Mouse (Mus musculus) erythroblast, embryonic 14.5 days (primary cell): ENCODE data around the gene Nat14.

Experiments used
- GATA1 ChIP-seq: IDR thresholded peaks from 2 replicates; pipeline ENCODE4 v1.6.1; 2012; ENCODE audit warnings: low read length, inconsistent platforms, mixed read lengths
- TAL1 ChIP-seq: IDR thresholded peaks from 3 replicates; pipeline ENCODE4 v1.6.1; 2012; ENCODE audit warnings: low read length, inconsistent platforms, mixed read lengths

- TF ChIP-seq GATA1 (no peak), TAL1 (no peak)
These were observed 2.7 kb upstream of the Nat14 start for GRCm38 (mm10) chr7:4919096-4919495.
